Mouse (Mus musculus): ENCODE measurements around the gene 4933427I04Rik. TPM values are rescaled to one million over a fixed set of nuclear protein-coding genes. Genes with fewer than 3 reads are reported as not detected.

The 4933427I04Rik gene
- total RNA-seq (2021) = not detected
- long read RNA-seq, experiment 1 = 0 reads
- long read RNA-seq, experiment 2 = 0 reads

DNA sequence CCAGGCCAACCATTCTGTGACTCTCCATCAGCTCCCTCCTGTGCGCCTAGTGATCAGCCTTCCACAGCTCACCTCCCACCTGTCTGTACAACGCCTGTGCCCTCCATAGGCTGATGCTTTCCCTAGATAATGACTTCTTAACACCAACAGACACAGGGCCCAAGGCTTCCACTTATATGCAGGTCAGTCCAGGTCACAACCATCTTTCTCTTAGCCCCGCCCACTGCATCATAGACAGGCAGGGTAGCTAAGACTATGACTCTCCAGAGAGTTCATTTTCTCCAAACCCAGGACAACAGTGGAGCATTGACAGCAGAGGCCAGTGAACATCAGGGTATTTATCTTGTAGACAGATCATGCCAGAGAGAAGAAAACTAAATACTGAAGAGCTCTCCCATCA, at the start of gene 4933427I04Rik:
Gene 4933427I04Rik (plus strand): TSS at position 301 of the 400 bp plus-strand sequence.
- DNase-seq (ENCODE audit: low spot score in 2 of 2) = no peak

DNA sequence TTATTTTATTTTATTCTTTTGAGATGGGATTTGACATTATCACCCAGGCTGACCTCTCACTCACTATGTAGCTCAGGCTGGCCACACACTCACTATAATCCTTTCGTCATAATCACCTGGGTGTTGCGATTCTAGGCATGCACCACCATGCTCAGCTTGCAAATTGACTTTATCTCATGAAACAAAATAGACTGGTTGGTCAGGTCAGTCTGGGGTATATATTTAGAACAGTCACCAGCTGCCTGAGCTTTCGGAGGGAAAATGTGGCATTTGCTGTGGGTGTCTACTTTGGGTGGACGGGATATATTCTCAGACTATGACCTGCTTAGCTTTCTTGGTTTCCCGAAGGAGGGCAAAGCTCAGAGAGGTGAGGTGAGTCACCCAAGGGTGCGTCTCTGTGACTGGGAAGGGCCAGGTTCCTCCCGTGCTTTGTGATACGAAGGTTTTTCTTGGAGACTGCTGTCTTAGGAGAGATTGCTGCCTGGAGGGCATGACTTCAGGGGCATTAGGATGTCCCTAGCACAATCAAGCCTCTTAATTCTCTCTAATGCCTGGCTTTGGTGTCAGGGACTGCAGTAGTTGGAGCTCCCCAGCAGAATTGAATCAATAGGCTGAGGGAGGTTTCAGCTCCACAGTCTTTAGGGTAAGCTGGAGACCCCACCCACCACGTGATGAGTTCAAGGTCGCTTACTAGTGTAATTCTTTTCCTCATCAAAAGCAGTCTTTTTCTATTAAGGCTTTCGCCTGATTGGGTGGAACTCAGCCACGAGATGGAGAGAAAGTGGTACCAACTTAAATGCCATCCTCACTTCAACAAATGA, 48.8 kb upstream of the 4933427I04Rik start:
- no peak for DNase-seq (ENCODE audit: low spot score in 2 of 2)

GRCm38 (mm10) chr4:123812525-123812924, 47.0 kb upstream of the 4933427I04Rik start:
- DNase-seq (ENCODE audit: low spot score in 2 of 2) = no peak

DNA sequence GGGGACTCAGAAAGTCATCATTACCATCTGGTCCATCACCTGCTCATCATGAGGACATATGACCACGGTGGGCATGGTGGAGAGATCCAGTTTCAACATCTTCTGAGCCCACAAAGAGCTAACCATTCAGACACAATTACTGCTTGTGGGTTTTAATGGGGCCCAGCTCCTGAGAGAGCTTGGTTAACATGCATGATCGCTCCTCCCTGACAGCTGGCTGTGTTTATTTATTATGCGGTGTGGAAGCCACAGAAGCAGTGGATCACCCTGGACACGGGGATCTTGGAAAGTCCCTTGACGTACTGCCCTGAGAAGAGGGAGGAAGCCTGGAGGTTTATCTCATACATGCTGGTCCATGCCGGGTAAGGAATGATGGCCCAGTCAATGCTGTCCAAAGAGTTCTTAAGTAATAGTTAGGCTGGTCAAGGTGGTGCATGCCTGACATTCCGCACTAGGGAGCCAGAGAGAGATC, 45.4 kb upstream of the 4933427I04Rik start:
- DNase-seq (ENCODE audit: low spot score in 2 of 2) = no peak

- no peak for DNase-seq (ENCODE audit: low spot score in 2 of 2)
These were observed 40.3 kb upstream of the 4933427I04Rik start for GRCm38 (mm10) chr4:123819093-123819610.

DNA sequence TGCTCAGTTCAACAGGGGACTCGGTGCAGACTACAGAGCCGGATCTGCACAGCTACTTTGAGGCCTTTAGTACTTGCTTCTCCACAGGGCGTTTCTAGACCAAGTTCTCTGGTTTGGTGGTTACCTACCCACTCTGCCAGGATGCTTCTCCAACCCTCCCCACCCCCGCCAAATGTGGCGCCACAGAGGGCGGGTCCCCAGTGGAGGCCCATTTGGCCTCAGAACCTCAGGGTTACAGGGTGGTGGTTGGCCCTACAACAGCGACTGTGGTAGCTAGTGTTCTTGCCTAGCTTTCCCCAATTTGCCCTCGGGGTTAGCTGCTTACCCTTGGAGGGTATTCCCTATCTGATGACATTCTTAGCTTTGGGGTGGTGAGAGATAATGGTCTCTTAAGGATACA, 17.4 kb upstream of the 4933427I04Rik start:
- DNase-seq (ENCODE audit: low spot score in 2 of 2) = no peak

- DNase-seq (ENCODE audit: low spot score in 2 of 2) = no peak
These were observed 2.6 kb upstream of the 4933427I04Rik start for GRCm38 (mm10) chr4:123856888-123857287.

DNA sequence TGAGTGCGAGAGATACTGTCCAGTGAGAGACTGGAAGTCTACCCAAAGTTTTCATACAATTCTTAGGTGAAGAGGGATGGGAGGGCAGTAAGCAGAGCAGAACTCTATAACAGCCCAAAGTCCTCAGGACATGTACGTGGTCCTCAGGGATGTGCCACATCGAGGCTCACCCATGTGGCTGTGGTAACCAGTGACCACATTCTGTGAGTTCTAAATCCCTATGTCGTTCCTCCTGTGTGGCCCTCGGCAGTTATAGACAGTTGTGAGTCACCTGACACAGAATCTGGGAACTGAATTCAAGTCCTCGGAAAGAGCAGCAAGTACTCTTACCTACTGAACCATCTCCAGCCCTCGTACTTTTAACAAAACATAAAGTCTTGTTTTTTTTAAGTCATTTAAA, 1.4 kb upstream of the 4933427I04Rik start:
- DNase-seq (ENCODE audit: low spot score in 2 of 2) = no peak

DNA sequence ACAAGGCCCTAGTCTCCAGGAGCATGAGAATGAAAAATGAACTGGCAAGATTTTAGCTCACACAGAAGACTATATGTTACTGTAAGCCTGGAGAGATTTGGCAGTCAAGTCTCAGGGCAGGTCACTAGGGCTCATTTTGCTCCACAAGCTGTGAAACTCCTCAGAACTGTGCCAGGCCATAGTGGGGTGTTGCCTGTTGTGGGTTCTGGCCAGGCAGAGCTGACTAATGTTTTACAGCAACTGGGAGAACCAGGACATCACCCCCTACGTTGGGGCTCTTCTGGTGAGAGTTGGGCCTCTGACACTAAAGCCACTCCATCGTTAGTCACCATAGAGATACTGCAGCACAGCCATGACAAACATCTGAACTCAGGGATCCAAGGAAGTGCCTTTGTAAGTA, 324 bp downstream of the 4933427I04Rik start:
- DNase-seq (ENCODE audit: low spot score in 2 of 2) = no peak

- no peak for DNase-seq (ENCODE audit: low spot score in 2 of 2)
These were observed 1.1 kb downstream of the 4933427I04Rik start for GRCm38 (mm10) chr4:123860621-123861020.

- DNase-seq (ENCODE audit: low spot score in 2 of 2) = no peak
These were observed 34.2 kb downstream of the 4933427I04Rik start for GRCm38 (mm10) chr4:123893726-123894125.

DNA sequence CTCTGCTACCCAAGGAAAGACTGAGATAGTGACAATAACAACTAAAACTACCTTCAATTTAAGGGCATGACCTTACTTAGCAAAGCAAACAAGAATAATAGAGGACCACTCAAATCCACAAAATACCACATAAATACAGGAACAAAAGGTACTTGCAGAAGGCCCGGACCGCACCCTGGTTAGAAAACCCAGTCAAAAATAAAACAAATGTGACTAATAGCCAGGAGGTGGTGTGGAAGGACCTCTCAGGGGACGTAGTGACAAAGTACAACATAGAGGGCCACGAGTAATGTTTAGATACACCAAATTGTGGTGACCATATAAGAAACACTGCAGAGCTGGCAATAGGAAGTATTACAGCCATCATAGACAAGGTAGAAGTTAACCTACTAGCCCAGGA, 34.8 kb downstream of the 4933427I04Rik start:
- DNase-seq (ENCODE audit: low spot score in 2 of 2) = no peak

- peak; percentile 40 to 52 for DNase-seq (ENCODE audit: low spot score in 2 of 2)
These were observed 39.2 kb downstream of the 4933427I04Rik start for GRCm38 (mm10) chr4:123898696-123899095.

DNA sequence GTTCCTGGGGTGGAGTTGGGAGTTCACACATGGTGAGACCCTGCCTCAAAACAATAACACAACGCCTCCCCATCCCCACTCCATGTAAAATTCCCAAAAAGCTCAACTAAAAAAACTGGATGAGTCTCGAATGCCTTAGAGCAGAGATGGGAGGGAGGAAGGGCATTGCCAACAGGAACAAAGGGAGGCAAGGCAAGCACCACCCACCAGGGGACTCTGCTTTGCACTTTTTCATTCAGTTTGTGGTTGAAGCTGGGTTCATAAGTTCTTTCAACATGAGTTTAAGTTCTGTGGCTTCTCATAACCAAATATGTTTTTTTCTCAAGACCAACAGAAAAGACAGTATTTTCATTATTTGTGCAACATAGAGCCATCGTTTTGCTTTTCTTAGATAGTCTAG, 44.0 kb downstream of the 4933427I04Rik start:
- no peak for DNase-seq (ENCODE audit: low spot score in 2 of 2)

- DNase-seq (ENCODE audit: low spot score in 2 of 2) = peak; percentile 100
These were observed 45.0 kb downstream of the 4933427I04Rik start, which contains the start of gene Mycbp for GRCm38 (mm10) chr4:123904333-123905125. Mycbp (plus strand) TSS chr4:123904832.

- no peak for DNase-seq (ENCODE audit: low spot score in 2 of 2)
These were observed 45.7 kb downstream of the 4933427I04Rik start for GRCm38 (mm10) chr4:123905126-123905668.

DNA sequence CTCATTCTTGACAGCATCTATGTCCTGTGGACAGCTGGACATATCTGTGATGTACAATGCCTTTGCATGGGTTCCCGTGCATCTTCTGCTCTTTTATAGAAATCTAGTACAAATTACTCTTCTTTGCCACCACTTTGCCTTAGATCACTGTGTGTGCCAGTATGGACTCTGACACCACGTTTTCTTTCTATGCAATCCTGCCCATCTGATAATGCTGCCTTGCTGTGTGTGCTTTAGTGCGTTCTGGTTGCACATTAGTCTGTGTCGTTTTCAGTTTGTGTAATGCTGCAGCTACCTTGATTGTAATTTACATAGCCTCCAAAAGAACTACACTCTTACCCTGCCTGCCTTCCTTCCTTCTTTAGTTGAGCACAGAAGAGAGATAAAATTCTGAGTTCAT, 52.0 kb downstream of the 4933427I04Rik start:
- DNase-seq (ENCODE audit: low spot score in 2 of 2) = no peak

GRCm38 (mm10) chr4:123912431-123912830, 53.0 kb downstream of the 4933427I04Rik start:
- no peak for DNase-seq (ENCODE audit: low spot score in 2 of 2)
